Mouse (Mus musculus) c-Kit-positive CD71-positive TER-119-negative erythroid progenitor cells, embryonic 14.5 days (primary cell): ENCODE results near the gene Slc22a23.

Experiments
- DNase-seq: peaks from one replicate; pipeline ENCODE4 v3.0.0-alpha.2; 2013; ENCODE audit warnings: low read depth

Slc22a23 gene

GRCm38 (mm10) chr13:34269376-34269991 lies 75.5 kb downstream of the Slc22a23 start:
- no peak for DNase-seq

- no peak for DNase-seq
Measured at GRCm38 (mm10) chr13:34266942-34267660, 77.9 kb downstream of the Slc22a23 start.

- no peak for DNase-seq
Measured at GRCm38 (mm10) chr13:34266067-34266466, 78.9 kb downstream of the Slc22a23 start.

GRCm38 (mm10) chr13:34265576-34265975 lies 79.4 kb downstream of the Slc22a23 start:
- DNase-seq = no peak

GRCm38 (mm10) chr13:34265022-34265565 lies 79.9 kb downstream of the Slc22a23 start:
- peak; percentile 41 for DNase-seq

GRCm38 (mm10) chr13:34264508-34264907 lies 80.5 kb downstream of the Slc22a23 start:
- no peak for DNase-seq

- no peak for DNase-seq
Measured at GRCm38 (mm10) chr13:34258765-34259164, 86.2 kb downstream of the Slc22a23 start.

- DNase-seq = no peak
Measured at GRCm38 (mm10) chr13:34257177-34257576, 87.8 kb downstream of the Slc22a23 start.

GRCm38 (mm10) chr13:34256676-34257075 lies 88.3 kb downstream of the Slc22a23 start:
- no peak for DNase-seq

- no peak for DNase-seq
Measured at GRCm38 (mm10) chr13:34255297-34255696, 89.7 kb downstream of the Slc22a23 start.

GRCm38 (mm10) chr13:34254691-34255090 lies 90.3 kb downstream of the Slc22a23 start:
- no peak for DNase-seq

- DNase-seq = peak; percentile 36
Measured at GRCm38 (mm10) chr13:34253736-34254135, 91.2 kb downstream of the Slc22a23 start.

GRCm38 (mm10) chr13:34248941-34249920 lies 95.8 kb downstream of the Slc22a23 start:
- no peak for DNase-seq

GRCm38 (mm10) chr13:34248107-34248506 lies 96.9 kb downstream of the Slc22a23 start:
- DNase-seq = no peak

- no peak for DNase-seq
Measured at GRCm38 (mm10) chr13:34246821-34247220, 98.2 kb downstream of the Slc22a23 start.

GRCm38 (mm10) chr13:34245216-34245615 lies 99.8 kb downstream of the Slc22a23 start:
- DNase-seq = no peak

- DNase-seq = no peak
Measured at GRCm38 (mm10) chr13:34244186-34244585, 100.8 kb downstream of the Slc22a23 start.

- no peak for DNase-seq
Measured at GRCm38 (mm10) chr13:34242211-34242610, 102.8 kb downstream of the Slc22a23 start.

GRCm38 (mm10) chr13:34240087-34240428 lies 104.9 kb downstream of the Slc22a23 start:
- DNase-seq = no peak

GRCm38 (mm10) chr13:34239371-34240086 lies 105.5 kb downstream of the Slc22a23 start:
- no peak for DNase-seq

GRCm38 (mm10) chr13:34238646-34239290 lies 106.2 kb downstream of the Slc22a23 start:
- DNase-seq = no peak
